Mouse (Mus musculus) kidney, adult 18-20 months (tissue): ENCODE data around the gene Aprt.
A peak's percentile ranks its signal among the peaks of the same experiment; 100 is the strongest.

Experiments used
- DNase-seq: peaks from one replicate; pipeline ENCODE4 v3.0.0; 2021

The Aprt gene

DNA sequence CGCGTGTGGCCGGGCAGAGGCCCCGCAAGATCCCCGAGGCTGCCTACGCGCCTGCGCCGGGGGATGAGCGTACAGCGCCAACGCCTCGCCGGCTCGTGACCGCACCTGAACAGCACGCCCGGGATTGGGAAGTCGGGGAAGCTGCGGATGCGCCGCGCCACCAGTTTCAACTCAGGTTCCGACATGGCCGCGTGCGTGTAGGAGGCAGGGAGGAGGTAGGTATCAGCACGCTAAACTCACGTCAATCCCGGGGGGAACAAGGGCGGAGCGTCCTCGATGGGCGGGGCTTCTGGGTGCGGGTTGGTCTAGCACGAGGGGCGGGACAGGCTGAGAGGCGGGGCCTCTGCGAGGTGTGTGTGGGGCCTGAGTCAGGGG, at the start of gene Aprt:
TSS of gene Aprt (minus strand) at position 262 of the 375 bp plus-strand sequence.
- DNase-seq: peak; percentile 98

DNA sequence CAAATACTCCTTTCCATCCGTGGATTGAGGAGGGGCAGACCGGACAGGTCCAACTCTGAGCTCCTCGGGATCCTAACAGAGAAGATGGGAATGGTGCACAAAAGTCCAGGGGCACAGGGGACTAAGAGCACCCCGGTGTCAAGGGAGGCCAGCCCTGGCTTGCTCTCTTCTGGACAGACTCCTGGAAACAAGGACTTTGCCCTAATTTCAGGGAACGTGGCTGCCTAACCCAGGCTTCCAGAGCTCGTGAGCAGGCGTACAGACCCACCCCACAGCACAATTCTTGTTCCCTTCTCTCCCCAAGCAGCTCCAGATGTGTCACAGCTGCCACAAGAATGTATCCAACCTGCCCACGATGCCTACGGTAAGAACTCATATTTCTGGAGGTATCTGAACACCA, 49.1 kb upstream of the Aprt start:
- peak; percentile 32 for DNase-seq

DNA sequence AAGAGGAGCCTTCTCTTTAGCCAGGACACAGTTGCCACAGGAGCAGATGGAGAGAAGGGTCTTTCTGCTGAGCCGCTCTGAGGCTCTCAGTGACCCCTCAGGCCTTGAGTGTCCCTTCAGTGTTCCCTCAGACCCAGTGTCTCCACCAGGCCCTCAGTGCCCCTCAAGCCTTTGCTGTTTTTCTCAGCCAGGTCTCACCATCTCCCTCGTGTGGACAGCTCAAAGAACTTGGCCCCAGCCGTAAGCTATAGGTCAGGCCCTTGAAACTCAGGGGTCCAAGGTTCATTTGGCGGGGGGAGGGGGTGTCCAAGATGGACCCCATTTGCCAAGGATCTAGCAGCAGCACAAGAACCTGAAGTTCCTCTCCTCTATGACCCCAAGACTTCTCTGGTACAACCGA, 47.9 kb upstream of the Aprt start:
- no peak for DNase-seq

DNA sequence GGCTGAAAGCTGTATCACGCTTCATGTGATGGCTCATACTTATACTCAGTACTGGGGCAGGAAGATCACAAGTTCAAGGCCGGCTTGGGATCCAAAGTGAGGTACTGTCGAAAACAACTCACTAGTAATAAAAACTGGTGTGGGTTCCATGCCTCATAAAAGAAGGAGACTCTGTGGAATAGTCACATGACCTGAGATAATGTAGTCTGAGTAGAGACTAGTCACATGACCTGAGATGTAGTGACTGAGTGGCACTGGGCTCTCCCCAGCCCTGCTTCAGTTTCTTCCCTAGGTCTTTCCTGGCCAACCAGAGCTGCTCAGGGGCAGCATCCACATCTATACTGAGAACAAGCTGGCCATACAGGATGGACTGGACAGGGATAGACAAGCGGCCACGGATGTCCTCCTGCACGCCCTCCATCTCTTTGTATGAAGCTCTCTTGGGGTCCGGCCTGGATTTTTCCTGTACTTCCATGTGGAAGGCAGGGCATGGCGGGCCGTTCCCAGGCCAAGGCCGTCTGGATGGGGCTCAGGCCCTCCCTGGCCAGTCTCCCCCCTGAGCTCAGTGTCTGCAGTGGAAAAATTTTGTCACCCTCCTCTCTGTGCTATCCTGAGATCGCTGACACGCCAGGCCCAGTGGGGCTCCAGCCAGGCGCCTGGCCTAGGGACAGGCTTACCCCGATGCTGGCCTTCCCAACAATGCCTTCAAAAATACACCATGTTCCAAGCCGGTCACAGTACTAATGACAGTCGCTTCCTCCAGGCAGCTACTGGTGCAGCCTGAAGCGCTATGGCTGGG, 47.3 kb upstream of the Aprt start:
- no peak for DNase-seq

DNA sequence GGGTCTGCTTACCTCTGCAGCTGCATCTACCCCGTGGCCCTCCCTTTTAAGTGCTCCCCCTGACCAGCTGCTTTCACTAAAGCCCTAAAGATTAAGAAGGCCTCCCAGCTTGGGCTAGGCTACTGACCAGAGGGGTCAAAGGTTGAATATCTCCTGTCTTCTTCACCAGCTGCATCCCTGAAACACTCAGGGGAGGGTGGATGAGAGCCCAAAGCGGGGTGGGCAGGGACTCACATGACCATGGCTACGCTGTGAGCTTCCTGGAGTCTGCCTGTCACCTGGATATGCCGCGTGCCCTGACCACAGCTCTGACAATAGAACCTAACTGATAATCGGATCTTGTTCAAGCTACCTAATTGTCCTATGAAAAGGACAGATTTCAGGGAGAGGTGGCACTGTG, 46.0 kb upstream of the Aprt start, which contains the start of gene Pabpn1l:
TSS of gene Pabpn1l (minus strand) at position 13 of the 400 bp plus-strand sequence.
- no peak for DNase-seq

DNA sequence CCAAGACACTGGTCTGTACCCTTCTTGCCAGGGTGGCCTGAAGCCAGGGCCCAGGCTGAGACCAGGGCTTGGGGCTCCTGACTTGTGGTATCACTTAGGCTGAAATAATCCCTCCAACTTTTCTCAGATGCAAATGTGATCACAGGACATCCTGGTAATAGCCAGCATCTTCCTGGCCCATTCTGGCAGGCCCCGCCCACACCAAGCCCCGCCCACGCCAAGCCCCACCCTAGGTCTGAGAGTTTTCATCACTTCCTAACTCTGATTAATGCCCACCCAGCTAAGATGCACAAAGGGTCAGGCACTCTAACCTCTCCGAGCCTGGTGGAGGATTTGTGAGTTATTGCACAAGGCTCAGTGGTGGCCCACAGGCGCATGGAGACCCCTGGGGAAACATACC, 43.7 kb upstream of the Aprt start:
- no peak for DNase-seq

DNA sequence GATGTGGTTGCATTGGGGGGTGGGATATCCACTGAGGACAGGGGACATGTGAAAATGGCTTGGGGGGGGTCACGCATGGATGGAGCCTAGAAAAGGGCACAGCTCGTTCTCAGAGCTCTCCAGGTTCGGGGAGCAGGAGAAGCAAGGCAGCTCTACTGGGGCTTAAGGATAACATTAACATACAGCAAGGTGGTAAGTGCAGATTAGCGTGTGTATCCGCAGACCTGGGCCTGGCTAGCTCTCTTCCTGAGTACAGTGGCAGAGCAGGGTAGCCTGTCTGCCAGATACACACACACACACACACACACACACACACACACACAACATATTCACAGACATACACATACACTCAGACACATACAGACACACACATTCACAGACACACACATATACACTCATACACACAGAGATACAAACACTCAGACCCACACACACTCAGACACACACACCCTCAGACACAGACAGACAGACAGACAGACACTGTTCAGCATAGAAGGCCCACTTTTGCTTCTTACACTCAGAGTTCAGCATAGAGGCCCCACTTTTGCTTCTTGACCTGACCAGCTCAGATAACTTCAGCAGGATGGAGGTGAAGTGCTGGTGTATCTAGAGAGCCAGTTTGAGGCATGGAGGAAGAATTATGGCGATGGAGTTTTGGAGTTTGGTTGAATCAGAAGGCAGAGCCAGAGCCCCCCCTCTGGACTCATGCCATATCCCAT, 42.1 kb upstream of the Aprt start:
- no peak for DNase-seq

DNA sequence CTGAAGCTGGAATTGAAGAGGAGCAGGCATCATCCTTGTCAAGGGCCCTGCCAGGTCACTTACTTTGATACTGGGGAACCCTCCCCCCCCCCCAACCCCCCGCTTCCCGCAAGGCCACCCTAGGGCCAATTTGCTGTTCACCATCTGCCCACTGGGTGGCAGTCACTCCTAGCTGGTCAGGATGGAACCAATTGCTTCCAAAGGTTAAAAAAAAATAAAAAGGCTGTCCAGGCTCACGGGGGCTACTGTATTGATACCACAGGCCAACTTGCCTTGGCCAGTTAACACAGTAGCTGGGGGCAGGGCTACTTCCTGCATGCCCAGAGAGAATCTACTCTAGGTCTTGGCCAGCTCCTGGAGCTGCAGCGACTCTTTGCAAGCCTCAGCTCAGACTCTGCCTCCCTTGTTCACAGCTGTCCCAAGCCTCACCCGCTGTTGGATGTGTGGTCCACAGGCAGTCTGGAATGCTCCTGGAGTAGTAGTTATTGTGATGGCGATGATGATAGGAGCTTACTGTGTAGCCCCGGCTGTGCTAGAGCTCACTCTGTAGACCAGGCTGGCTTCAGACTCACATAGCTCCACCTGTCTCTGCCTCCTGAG, 41.3 kb upstream of the Aprt start:
- peak; percentile 87 for DNase-seq

DNA sequence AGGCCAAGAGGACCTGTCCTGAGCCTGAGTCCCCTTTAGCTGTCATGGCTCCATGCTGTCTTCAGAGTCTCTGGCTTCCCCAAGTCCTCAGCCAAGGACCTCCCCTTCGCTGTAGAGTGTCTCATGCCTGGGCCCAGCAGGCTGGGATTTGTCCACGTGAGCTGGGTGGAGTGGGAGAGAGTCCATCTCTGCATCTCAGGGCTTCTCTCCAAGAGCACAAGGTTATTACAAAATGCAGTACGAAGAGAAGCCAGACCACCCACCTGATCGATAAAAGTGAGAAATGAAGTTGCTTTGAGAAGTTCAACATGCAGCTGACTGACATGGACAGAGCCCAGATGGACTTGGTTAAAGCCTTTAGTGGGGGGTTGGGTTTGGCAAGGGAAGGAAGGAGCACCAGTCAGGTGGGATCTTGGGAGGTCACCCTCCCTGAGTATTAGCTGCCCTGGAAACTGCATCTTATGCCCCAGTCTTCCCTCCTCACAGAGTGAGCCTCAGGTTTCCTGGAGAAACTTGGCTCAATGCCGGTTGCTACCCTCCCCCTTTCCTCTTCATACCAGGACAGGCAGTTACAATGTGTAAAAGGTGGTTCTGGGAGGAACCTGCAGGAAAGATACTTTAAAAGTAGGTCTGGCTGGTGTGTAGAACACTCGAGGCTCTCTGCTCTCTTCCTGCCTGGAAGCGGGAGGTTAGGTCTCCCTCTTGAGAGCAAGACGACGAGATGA, 39.6 kb upstream of the Aprt start:
- no peak for DNase-seq

DNA sequence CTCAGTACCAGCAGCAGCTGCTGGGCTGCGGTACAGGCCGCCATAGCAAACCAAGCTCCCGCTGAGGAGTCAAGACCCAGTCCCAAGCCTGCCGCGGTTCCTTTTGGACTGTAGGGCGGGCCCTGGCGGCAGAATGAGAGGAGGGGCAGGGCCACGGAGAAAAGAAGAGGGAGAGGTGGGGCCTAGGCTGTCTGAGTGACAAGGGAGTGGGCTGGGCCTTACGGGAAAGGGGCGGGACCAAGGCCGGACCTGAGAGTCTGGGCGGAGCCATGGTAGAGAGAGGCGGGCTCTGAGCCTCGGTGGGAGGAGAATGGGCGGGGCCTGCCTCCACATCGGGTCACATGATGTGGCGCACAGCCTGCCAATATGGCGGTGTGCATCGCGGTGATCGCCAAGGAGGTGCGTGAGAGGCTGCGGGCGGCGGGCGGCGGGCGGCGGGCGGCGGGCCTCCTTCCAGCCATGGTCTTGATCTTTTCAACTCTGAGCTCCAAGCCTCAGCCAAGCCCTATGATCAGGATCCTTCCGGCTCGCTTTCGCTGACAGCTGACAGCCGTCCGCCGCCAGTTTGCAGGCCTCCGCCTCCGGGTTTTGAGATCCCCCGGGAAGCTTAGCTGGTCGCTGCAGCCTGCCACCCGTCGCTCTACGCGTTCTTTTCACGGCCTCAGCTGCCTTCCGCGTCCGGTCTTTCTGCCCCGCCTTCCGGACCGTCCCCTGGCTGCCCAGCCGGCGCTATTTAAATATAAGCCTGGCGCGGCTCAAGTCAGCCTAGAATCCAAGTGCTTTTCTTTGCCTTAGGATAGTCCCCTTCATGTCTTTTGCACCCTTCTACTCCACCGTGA, 34.8 kb upstream of the Aprt start, which contains the start of the genes Galns and Trappc2l:
TSS of gene Galns (minus strand) at position 169 of the 839 bp plus-strand sequence.
TSS of gene Trappc2l (plus strand) at position 346 of the 839 bp plus-strand sequence.
- DNase-seq: peak; percentile 95

DNA sequence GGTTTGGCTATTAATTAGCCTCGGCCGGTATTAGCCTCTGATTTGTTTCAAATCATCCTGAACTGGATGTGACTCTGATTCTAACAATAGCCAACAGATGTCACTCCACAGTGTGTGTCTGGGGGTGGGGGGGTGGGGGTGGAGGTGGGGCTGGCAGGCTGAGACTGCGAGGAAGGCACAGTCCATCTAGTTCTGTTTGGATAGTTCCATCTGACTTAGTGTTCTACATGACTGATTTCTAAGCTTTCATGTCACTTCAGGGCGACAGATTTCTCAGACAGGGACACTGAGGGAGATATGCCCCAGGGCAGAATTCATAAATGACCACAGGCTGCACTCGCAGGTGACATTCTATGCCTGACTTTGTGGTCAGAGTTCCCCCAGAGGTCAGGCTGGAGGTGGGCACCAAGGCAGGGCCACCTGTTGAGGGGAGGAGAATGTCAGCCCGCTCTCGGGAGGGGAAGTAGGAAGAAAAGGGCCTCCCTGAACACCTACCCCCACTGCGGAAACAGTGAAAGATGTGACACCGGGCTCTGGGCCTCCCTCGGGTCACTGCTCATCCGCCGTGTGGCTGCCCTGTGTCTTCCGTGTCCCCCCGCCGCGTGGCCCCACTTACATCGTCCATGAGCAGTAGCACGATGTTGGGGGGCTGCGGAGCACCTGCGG, 34.0 kb upstream of the Aprt start:
- DNase-seq: no peak

DNA sequence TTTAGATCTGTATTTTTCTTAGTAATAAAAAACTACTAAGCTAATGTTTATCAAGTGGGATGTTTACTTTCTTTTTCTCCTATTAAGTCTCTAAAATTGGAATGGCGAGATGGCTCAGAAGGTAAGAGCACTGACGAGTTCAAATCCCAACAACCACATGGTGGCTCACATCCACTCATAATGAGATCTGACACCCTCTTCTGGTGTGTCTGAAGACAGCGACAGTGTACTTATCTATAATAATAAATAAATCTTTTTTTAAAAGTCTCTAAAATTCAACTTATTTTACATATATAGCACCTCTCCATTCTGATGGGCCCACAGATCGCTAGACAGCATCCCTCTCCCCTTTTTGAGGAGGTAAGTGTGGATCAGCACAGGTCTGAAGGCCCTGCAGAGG, 33.5 kb upstream of the Aprt start:
- no peak for DNase-seq

DNA sequence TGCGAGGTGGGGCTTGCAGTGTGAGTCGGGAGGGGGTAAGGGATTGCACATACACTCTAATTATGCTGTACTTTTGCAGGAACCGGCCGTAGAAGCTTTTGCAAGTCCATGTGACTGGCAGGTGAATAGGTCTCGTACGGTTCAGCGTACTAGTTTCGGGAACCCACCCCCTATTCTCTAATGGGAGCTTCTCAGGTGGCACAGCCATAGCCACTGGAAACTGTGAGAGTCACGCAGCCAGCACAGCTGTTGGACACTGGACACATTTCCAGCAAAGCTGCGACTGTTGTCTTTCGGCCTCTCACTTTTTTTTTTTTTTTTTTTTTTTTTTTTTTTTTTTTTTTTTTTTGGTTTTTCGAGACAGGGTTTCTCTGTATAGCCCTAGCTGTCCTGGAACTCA, 30.1 kb upstream of the Aprt start:
- DNase-seq: no peak

DNA sequence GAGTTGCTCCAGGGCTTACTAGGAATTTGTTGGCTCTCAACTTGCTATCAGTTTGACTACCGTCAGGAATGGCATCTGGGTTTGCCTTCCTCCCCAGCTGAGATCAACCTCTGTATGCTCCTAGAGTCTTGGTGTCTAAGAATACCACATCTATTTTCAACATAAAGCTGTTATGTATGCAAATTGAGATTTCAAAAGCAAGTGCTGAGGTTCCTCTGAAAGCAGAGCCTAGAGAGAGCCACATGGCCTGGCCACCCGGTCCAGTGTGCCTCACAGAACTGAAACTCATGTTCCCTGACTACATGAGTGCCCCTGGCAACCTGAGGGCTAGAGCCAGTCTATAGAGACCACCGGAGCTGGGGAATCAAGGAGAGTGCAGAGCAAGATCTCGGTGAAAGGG, 28.7 kb upstream of the Aprt start:
- no peak for DNase-seq

DNA sequence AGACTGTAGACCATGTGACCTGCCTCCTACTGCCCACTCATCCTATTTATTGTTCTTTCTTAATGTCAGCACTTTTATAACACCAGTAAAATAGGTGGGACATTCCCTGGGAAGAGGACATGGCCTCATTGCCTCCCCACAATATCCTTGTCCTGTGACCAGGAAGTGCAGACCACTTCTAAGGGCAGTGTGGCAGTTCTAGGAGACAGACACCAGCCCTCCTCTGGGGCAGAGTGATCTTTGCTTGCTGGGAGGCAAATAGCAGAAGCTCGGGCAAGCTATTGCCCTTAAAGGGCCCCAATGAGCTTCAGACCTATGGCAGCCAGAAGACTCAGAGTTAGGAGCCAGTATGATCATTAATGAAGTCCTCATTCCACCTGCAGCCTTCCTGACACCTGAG, 27.9 kb upstream of the Aprt start:
- no peak for DNase-seq

DNA sequence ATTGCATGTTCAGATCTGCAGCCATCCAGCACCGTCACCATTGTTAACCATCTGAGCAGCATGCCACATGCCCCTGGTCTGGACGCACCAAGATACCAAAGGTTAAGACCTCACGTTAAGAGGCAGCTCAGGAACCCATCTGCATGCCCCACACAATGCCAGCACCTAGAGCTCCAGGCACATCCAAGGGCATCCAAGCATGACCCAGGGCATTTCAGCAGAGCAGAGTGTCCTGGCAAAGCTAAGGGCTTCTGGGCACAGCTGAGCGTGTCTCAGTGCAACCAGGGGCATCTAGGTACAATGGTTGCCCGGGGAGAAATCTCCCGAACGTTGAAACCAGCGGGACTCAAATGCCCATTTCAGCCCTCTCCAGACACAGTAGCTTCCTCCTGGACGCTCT, 24.0 kb upstream of the Aprt start:
- peak; percentile 64 for DNase-seq

DNA sequence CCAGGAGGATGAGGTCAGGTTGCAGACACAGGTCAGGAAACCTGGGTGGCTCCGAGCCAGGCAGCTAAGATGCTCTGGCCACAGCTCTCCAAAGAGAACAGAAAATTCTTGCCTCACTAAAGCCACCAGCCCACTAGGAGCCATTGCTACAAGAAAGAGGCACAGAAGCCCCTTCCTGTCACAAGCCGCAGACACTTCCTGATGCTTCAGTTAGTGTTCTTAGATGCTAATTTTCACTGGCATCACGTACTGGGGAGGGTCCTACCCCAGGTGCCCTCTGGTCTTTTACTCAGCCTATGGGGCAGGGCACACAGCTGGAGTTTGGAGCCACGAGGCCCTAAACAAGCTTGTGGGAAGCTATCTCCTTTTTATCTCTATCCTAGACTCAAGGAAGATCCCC, 19.3 kb upstream of the Aprt start:
- no peak for DNase-seq

DNA sequence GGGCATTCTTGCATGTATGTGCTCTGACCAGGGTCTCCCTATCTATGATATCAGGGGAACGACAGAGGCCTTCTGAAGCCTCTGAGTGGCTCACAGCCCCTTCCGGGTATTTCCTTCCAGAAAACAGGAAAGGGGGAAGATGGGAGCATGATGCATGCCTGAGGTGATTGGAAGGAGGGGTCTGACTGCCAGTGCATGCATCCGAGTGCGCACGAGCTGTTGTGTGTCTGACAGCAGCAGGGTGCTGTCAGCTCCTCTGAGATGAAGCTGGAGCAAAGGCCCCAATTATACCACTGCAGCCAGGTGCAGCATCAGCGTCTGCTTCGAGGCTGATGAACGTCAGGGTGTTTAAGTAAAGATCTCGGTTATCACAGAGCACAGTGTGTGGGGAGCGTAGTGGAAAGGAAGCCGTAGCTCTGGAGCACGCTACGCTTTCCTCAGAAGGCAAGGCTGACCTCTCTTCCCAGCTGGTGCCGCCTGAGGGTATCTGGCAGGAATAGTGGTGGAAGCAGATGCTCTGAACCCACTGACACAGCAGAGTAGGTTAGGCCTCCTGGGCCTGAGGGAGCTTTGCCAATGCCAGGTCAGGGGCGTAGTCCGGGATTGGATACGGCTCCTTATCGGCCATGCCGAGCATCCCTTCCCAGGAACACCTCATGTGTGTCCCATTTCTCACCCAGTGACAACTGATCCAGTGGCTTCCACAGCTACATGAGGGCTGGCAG, 17.2 kb upstream of the Aprt start:
- no peak for DNase-seq

DNA sequence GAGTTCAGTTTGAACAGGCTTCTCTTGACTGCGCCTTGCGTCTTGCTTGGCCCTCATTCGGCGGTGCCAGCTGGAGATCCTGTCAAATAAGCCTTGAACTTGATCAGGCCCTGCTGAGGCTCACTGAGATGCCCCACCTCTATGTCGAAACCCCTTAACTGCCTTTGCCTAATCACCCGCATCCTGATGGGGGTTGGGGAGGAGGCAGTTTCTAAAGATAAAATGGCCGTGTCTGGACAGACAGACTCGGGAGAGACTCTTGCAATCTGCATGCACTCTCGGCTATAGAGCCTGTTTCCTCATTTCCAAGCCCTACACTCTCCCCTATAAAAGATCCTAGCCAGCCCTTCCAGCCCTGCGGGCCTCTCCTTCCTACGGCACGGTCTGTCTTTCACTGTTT, 16.5 kb upstream of the Aprt start:
- DNase-seq: no peak

DNA sequence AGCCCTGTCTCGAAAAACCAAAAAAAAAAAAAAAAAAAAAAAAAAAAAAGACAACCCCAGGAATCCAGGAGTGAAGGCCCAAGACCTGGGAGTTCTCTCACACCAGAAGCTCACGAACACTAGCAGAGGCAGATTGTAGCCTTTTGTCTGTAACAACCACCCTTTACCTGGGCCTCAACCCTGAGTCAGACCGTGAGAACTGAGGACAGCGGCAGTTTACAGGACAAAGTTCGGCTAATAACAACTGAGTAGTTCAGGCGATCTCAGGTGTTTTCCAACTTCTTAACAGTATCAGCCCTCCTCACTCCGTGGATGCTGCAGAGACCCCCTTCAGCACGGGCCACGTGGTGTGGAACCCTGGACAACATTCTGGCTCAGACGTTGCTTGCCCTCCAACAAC, 10.0 kb upstream of the Aprt start:
- DNase-seq: no peak

DNA sequence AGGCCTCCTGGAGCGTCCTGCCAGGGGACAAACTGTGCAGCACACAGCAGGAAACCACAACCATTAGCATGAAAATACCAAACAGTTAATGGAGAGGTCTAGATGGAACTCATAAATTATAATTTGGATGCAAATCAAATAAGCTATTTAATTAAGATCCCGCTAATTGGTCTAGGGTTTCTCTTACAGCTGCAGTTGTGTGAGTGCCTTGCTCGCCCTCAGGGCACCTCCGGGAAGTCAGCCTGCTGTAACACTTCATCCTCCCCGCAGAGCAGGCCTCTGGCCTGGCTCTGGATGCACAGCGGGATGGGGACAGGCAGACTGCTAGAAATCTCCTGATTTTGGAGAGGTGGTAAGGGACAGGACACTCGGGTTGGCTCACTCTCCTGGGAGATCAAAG, 9.5 kb upstream of the Aprt start:
- no peak for DNase-seq
